Mouse (Mus musculus) cerebellum, adult 8-10 months (tissue): Measurements from ENCODE around the gene Pi4k2b.

Source experiments
- DNase-seq: peaks from one replicate; pipeline ENCODE4 v3.0.0; 2022

Gene Pi4k2b

GRCm38 (mm10) chr5:52782523-52783250 is 41.3 kb downstream of the Pi4k2b start:
- DNase-seq, result peak; percentile 81

- DNase-seq, result no peak
These were observed 41.9 kb downstream of the Pi4k2b start for GRCm38 (mm10) chr5:52783251-52783620.

- no peak for DNase-seq
These were observed 42.6 kb downstream of the Pi4k2b start for GRCm38 (mm10) chr5:52783957-52784356.

- DNase-seq, result no peak
These were observed 45.4 kb downstream of the Pi4k2b start for GRCm38 (mm10) chr5:52786556-52787322.

GRCm38 (mm10) chr5:52793230-52793629 is 51.9 kb downstream of the Pi4k2b start:
- DNase-seq, result no peak

GRCm38 (mm10) chr5:52794109-52794508 is 52.7 kb downstream of the Pi4k2b start:
- no peak for DNase-seq

GRCm38 (mm10) chr5:52799274-52799985 is 58.1 kb downstream of the Pi4k2b start:
- DNase-seq, result no peak

GRCm38 (mm10) chr5:52805801-52806200 is 64.4 kb downstream of the Pi4k2b start:
- DNase-seq, result no peak

GRCm38 (mm10) chr5:52806349-52806748 is 65.0 kb downstream of the Pi4k2b start:
- DNase-seq, result no peak

- DNase-seq, result no peak
These were observed 65.7 kb downstream of the Pi4k2b start for GRCm38 (mm10) chr5:52807030-52807429.

- DNase-seq, result no peak
These were observed 69.1 kb downstream of the Pi4k2b start for GRCm38 (mm10) chr5:52810446-52810845.

GRCm38 (mm10) chr5:52811056-52811455 is 69.7 kb downstream of the Pi4k2b start:
- DNase-seq, result no peak

GRCm38 (mm10) chr5:52812456-52812855 is 71.1 kb downstream of the Pi4k2b start:
- no peak for DNase-seq

GRCm38 (mm10) chr5:52813312-52813711 is 71.9 kb downstream of the Pi4k2b start:
- DNase-seq, result no peak

- no peak for DNase-seq
These were observed 77.3 kb downstream of the Pi4k2b start for GRCm38 (mm10) chr5:52818676-52819075.
